Mouse (Mus musculus): ENCODE data around the gene Hist2h2ab.

DNA sequence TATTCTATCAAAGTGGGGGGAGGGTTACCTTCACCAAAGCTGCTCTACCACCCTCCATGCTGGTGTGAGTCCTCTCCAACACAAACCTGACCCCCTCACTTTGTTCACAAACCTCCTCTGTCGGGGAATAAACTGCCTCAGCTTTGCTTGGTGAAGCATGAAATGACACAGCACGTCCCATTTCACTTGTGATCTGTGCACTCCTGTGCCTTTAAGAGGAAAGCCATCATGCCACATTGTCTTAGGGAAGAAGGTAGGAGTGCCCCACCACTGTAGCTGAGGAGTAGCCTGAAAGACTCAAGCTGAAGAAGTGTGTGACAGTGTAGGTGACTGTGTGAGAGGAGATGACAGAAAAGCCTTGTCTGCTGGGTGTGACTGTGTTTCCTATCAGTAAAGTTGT is 5.8 kb downstream of the Hist2h2ab start:
- TF ChIP-seq HCFC1 (IDR thresholded peaks at IDR 0.05; ENCODE audit: borderline replicate concordance, insufficient read depth, low read length) (no peak), ZNF384 (IDR thresholded peaks at IDR 0.05; ENCODE audit: low read depth, low read length) (no peak), CHD2 (IDR thresholded peaks at IDR 0.05; ENCODE audit: low read depth, low read length) (no peak)

All from ES-E14 (cell line).